In genomic region chr3:127705515-127706444, GRCm38 (mm10) we compare ENCODE assay signal across 8 mouse cellular contexts.
A peak's percentile ranks its signal among the peaks of the same experiment; 100 is the strongest.
DNase-seq lines count a peak whose midpoint lies in the region; ATAC-seq lines count a peak whose summit lies in the region.

No protein-coding gene starts in this region.

- no peak overlapping the region for H3K9ac ChIP-seq in heart, embryonic 11.5 days (ENCODE audit: low read depth, low read length)
- 0 out of 2 replicates have a peak overlapping the region, but pooled peaks have one; percentile 29 for H3K9ac ChIP-seq in hindbrain, embryonic 13.5 days
- H3K9ac ChIP-seq in neural tube, embryonic 12.5 days: no peak overlapping the region; the same call in 1 of the 2 replicates

- H3K27me3 ChIP-seq in heart, embryonic 11.5 days (ENCODE audit: control insufficient read depth, insufficient read depth, low read length): peaks cover 4% of the 10 kb centered on the region; the same call in 1 of the 2 replicates
- H3K27me3 ChIP-seq in hindbrain, embryonic 13.5 days: 0 out of 2 replicates have a peak, but pooled peaks cover 11% of the 10 kb centered on the region
- 0 out of 2 replicates have a peak, but pooled peaks cover 8% of the 10 kb centered on the region for H3K27me3 ChIP-seq in neural tube, embryonic 12.5 days (replicated peaks)

- no peak overlapping the region for H3K27ac ChIP-seq in heart, embryonic 11.5 days (ENCODE audit: low read depth, low read length)
- peak overlapping the region; percentile 69 for H3K27ac ChIP-seq in hindbrain, embryonic 13.5 days
- peak overlapping the region; percentile 16; the same call in 1 of the 2 replicates for H3K27ac ChIP-seq in neural tube, embryonic 12.5 days

- no peak for ATAC-seq in heart, embryonic 11.5 days (replicated peaks; ENCODE audit: insufficient number of reproducible peaks, low FRiP score, low TSS enrichment)
- ATAC-seq in hindbrain, embryonic 13.5 days (ENCODE audit: low FRiP score): peak; percentile 82
- ATAC-seq in neural tube, embryonic 12.5 days (ENCODE audit: low FRiP score, low read depth): peak; percentile 88

- peak overlapping the region; percentile 22 for H3K4me3 ChIP-seq in heart, embryonic 11.5 days (ENCODE audit: low read depth, low read length)
- peak overlapping the region; percentile 28 for H3K4me3 ChIP-seq in hindbrain, embryonic 13.5 days
- H3K4me3 ChIP-seq in neural tube, embryonic 12.5 days: no peak overlapping the region

- H3K4me2 ChIP-seq in heart, embryonic 11.5 days: peak overlapping the region; percentile 61
- peak overlapping the region; percentile 55 for H3K4me2 ChIP-seq in hindbrain, embryonic 13.5 days
- peak overlapping the region; percentile 52 for H3K4me2 ChIP-seq in neural tube, embryonic 12.5 days (replicated peaks)

- intact Hi-C loops in left cerebral cortex, postnatal 14 days (cut with DNase I): loop anchor here (5.0 kb wide), 1 partner anchor 73 kb away; the partner anchor contains the start of gene Neurog2

- no peaks in the 10 kb centered on the region for H3K9me3 ChIP-seq in heart, embryonic 11.5 days (replicated peaks; ENCODE audit: control insufficient read depth, low read length)
- no peaks in the 10 kb centered on the region for H3K9me3 ChIP-seq in hindbrain, embryonic 13.5 days
- H3K9me3 ChIP-seq in neural tube, embryonic 12.5 days: no peaks in the 10 kb centered on the region

- no peak for DNase-seq in heart, adult 8-10 months (ENCODE audit: low spot score)
- peak; percentile 39 for DNase-seq in embryo, embryonic 11.5 days (ENCODE audit: low read depth, low spot score)
- DNase-seq in left cerebral cortex, postnatal 14 days (ENCODE audit: low spot score in 2 of 2): peak; percentile 21 to 64
- DNase-seq in urinary bladder, postnatal 14 days (ENCODE audit: low spot score): no peak
- DNase-seq in gastrocnemius, postnatal 10 days: no peak

- no peaks in the 10 kb centered on the region for H3K36me3 ChIP-seq in heart, embryonic 11.5 days (ENCODE audit: control insufficient read depth, insufficient read depth, low read length)
- H3K36me3 ChIP-seq in hindbrain, embryonic 13.5 days: no peaks in the 10 kb centered on the region
- no peaks in the 10 kb centered on the region for H3K36me3 ChIP-seq in neural tube, embryonic 12.5 days

- H3K4me1 ChIP-seq in heart, embryonic 11.5 days (ENCODE audit: control insufficient read depth, insufficient read depth, low read length): no peaks in the 10 kb centered on the region
- peaks cover 29% of the 10 kb centered on the region for H3K4me1 ChIP-seq in hindbrain, embryonic 13.5 days (replicated peaks)
- H3K4me1 ChIP-seq in neural tube, embryonic 12.5 days: peaks cover 18% of the 10 kb centered on the region; the same call in 1 of the 2 replicates

- WGBS in heart, embryonic 11.5 days (ENCODE audit: insufficient replicate concordance): 25% methylated on average over 30 of the region's 30 CpGs
- 2% methylated on average over 30 of the region's 30 CpGs for WGBS in hindbrain, embryonic 13.5 days
- WGBS in neural tube, embryonic 12.5 days: 4% methylated on average over 30 of the region's 30 CpGs

Comparison
In these comparisons a context has a peak if more than half of its experiments do, and no peak if none do; other contexts are left out.
1. DNase-seq: peak in embryo, embryonic 11.5 days (single experiment) and left cerebral cortex, postnatal 14 days (2 of 2); none in heart, adult 8-10 months (single experiment), urinary bladder, postnatal 14 days (single experiment) and gastrocnemius, postnatal 10 days (single experiment).
2. Peak in every context shown above with its lines, with median percentiles within 50 percentile points of each other: H3K4me2 ChIP-seq.